Mouse (Mus musculus) spleen, adult 2 months (tissue): ENCODE results near the gene Gatd1. TPM values are rescaled to one million over a fixed set of nuclear protein-coding genes. Genes with fewer than 3 reads are reported as not detected.
A peak's percentile ranks its signal among the peaks of the same experiment; 100 is the strongest.

ENCODE experiments used
- DNase-seq, 2 experiments: peaks; one replicate each; pipeline versions ENCODE4 v3.0.0 to v3.0.0-alpha.2; 2012 to 2021; ENCODE audit warnings: low spot score in 2 of 2, low read depth in 1 of 2
- H3K27ac ChIP-seq: fragments of 200-500 bp; 2 replicates; pipeline ENCODE4 v1.5.1; 2012; ENCODE audit warnings: low read length, inconsistent platforms; ENCODE audit not compliant: insufficient read depth
- H3K27me3 ChIP-seq: fragments of 200-500 bp; 2 replicates; pipeline ENCODE4 v1.6.1; 2012; ENCODE audit warnings: mild to moderate bottlenecking, moderate library complexity, low read length, inconsistent platforms; ENCODE audit not compliant: control insufficient read depth, insufficient read depth
- H3K36me3 ChIP-seq: fragments of 200-500 bp; 2 replicates; pipeline ENCODE4 v1.6.1; 2012; ENCODE audit warnings: mild to moderate bottlenecking, low read length, inconsistent platforms; ENCODE audit not compliant: control insufficient read depth, insufficient read depth
- H3K4me1 ChIP-seq: fragments of 200-500 bp; 2 replicates; pipeline ENCODE4 v1.6.1; 2011; ENCODE audit warnings: inconsistent platforms; ENCODE audit not compliant: control insufficient read depth, insufficient read depth, insufficient read length
- H3K4me3 ChIP-seq: fragments of 200-500 bp; 2 replicates; pipeline ENCODE4 v1.5.1; 2011; ENCODE audit warnings: mild to moderate bottlenecking, inconsistent platforms; ENCODE audit not compliant: insufficient read depth, insufficient read length; ENCODE audit errors: extremely low read depth
- CTCF ChIP-seq: fragments of 200-500 bp; IDR thresholded peaks from 2 replicates; pipeline ENCODE4 v1.5.1; 2011; ENCODE audit warnings: mild to moderate bottlenecking, inconsistent platforms; ENCODE audit not compliant: insufficient read depth, insufficient read length, insufficient replicate concordance; ENCODE audit errors: extremely low read depth
- POLR2A ChIP-seq: fragments of 200-500 bp; IDR thresholded peaks from 2 replicates; pipeline ENCODE4 v1.6.1; 2011; ENCODE audit warnings: low read depth, low read length, inconsistent platforms
- whole genome bisulfite sequencing: fragments of 180-500 bp; shearing (Covaris S2); methylation state at CpG from one replicate; pipeline ENCODE4 v1.1.7; 2018; 5-methylcytosine and 5-hydroxymethylcytosine counted together
- polyA plus RNA-seq: library from polyadenylated mRNA; depleted of rRNA; stranded (reverse); fragments of >200 nt; gene quantifications from 2 replicates; pipeline ENCODE4 v1.2.3, GENCODE M21; 2012

Gene Gatd1
- polyA plus RNA-seq, 1 experiment = 56.7 TPM

DNA sequence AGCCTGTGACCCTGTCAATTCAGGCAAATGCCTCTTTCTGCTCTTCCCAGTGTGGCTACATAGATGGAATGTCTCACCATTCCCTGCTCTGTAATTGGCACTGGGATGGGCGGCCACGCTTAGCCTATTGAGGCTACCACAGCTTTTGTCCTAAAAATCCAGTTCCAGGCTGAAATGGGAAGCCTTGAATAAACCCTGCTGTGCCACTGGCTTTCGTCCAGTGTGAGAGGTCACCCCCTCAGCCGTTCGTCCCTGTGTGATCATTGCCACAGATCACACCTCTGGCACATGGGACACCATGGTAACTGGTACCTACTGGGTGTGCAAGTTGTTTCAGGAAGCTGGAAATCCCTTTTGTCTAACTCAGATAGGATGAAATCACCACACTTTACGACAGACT is 40.3 kb downstream of the Gatd1 start:
- WGBS = 88% methylated on average over 6 of the region's 6 CpGs
- no peak for DNase-seq
- H3K27ac ChIP-seq = no peak overlapping the region
- no peaks in the 10 kb centered on the region for H3K36me3 ChIP-seq
- TF ChIP-seq POLR2A (no peak), CTCF (no peak)
- H3K4me1 ChIP-seq = peaks cover 10% of the 10 kb centered on the region
- no peaks in the 10 kb centered on the region for H3K27me3 ChIP-seq
- H3K4me3 ChIP-seq = no peak overlapping the region

DNA sequence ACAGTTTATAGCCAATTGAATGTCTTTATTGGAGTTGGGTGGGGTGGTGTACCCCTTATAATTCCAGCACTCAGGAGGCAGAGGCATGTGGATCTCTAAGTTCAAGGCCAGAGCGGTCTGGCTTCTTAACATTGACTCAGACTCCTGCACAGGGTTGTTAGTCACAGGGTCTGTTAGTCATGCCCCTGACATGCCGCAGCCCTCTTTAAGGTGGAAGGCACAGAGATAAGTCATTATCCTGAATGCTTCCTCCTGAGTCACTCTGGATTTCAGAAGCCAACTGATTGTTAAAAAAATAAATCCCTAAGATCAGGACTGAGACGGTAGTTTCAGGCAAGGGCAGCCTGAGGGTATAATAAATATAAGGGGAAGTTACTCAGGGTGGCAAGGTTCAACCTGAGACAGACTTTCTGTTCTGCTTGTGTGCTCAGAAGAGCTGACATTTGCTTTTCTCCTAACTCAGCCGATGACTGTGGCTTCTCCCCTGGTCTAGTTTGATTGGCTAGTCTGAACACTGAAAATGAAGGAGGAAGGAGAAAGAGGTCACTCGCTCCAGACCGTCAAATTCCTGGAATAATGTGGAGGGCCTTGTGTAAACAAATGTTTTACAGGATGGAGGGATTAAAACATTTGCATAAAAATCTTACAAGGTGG is 41.9 kb downstream of the Gatd1 start:
- 40% methylated on average over 6 of the region's 6 CpGs for WGBS
- Histone ChIP-seq H3K4me1 (peaks cover 10% of the 10 kb centered on the region), H3K27ac (peak overlapping the region; percentile 9; the same call in 1 of the 2 replicates), H3K4me3 (no peak overlapping the region), H3K36me3 (no peaks in the 10 kb centered on the region), H3K27me3 (no peaks in the 10 kb centered on the region)
- no peak for DNase-seq
- TF ChIP-seq CTCF (no peak), POLR2A (no peak)

DNA sequence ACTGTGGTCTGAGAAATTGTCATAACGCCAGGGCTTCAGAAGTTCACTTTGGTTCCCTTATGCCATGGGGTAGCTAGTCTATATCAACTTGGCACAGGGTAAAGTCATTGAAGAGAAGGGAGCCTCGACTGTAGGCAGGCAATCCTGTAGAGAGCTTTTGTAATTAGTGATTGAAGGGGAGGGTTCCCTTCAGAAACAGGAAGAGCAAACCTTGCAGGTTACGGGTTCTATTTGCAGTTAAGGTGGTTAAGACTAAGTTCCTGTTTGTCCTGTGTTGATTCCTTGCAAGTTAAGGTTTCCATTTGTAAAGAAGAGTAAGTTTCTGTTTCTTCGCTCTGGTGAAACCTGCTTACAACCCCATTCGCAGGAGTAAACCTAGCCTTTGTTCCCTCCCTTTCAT is 44.0 kb downstream of the Gatd1 start:
- Histone ChIP-seq H3K27ac (peak overlapping the region; percentile 43), H3K27me3 (no peaks in the 10 kb centered on the region), H3K4me3 (no peak overlapping the region), H3K36me3 (no peaks in the 10 kb centered on the region), H3K4me1 (peaks cover 10% of the 10 kb centered on the region)
- 28% methylated on average over 5 of the region's 5 CpGs for WGBS
- no peak for DNase-seq
- TF ChIP-seq CTCF (no peak), POLR2A (no peak)

DNA sequence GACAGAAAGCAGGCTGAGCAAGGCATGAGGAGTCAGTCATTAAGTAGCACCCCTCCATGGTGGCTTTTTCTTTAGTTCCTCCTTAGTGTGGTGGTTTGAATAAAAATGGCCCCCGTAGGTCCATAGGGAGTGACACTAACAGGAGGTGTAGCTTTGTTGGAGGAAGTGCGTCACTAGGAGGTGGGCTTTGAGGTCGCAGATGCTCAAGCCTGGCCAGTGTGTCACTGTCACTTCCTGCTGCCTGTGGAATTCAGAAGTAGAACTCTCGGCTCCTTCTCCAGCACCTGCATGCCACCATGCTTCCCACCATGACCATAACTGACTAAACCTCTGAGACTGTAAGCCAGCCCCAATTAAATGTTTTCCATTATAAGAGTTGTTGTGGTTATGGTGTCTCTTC is 46.6 kb downstream of the Gatd1 start:
- 72% methylated on average over 4 of the region's 4 CpGs for WGBS
- Histone ChIP-seq H3K4me3 (no peak overlapping the region), H3K36me3 (no peaks in the 10 kb centered on the region), H3K27ac (no peak overlapping the region), H3K27me3 (no peaks in the 10 kb centered on the region), H3K4me1 (peaks cover 10% of the 10 kb centered on the region)
- no peak for TF ChIP-seq POLR2A
- no peak for TF ChIP-seq CTCF
- DNase-seq = no peak

DNA sequence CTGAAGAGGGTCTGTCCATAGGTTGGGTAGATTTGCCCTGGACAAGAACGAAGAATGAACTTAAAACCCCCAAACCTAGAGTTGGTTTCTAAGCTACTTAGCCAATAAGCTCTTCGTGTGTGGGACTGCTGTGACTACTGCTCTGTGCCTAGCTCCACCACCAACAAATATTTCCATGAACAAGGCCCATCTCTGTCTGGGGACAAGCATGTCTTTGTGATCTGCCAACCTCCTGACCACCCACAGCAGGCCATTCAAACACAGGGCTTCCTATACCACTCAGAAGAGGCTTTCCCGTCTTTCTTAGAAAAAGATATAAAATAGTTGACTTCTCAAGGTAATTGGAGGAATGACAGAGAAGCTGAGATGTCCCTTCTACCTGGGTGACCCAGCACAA is 48.9 kb downstream of the Gatd1 start:
- H3K36me3 ChIP-seq = no peaks in the 10 kb centered on the region
- 81% methylated on average over 3 of the region's 3 CpGs for WGBS
- TF ChIP-seq CTCF = no peak
- H3K4me1 ChIP-seq = peaks cover 5% of the 10 kb centered on the region
- H3K27ac ChIP-seq = no peak overlapping the region
- no peaks in the 10 kb centered on the region for H3K27me3 ChIP-seq
- DNase-seq = no peak
- H3K4me3 ChIP-seq = no peak overlapping the region

DNA sequence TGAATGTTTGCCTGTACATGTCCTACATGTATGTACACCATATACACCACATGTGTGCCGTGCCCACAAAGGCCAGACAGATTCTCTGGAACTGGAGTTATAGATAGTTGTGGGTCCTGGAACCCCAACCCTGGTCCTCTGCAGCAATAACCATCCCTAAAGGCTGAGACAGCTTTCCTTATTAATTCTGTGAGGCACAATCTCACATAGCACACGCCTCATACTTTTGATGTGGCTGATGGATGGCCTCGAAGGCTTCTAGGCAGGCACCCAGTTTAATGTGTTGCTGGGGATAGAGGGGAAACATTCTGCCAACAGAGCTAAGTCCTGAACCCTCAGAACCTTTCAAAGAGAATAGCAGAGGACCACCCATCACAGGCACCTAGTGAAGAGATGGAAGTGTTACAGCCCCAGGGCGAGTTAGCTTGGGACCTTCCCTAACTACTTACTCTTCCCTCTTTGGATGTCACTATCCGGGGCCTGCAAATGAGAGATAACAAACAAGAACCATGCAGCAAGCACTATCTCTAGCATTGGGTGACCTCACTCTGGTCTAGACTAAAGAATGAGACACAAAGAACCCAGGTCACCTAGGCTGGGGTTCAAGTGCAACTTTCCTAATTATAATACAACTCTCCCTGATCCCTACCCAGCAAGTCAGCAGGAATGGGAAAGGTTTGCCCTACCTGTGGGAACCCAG is 49.4 kb downstream of the Gatd1 start:
- H3K4me1 ChIP-seq = peaks cover 2% of the 10 kb centered on the region
- H3K27ac ChIP-seq = no peak overlapping the region
- H3K36me3 ChIP-seq = no peaks in the 10 kb centered on the region
- DNase-seq = no peak
- 75% methylated on average over 5 of the region's 5 CpGs for WGBS
- no peaks in the 10 kb centered on the region for H3K27me3 ChIP-seq
- no peak overlapping the region for H3K4me3 ChIP-seq
- no peak for TF ChIP-seq POLR2A
- TF ChIP-seq CTCF = no peak

DNA sequence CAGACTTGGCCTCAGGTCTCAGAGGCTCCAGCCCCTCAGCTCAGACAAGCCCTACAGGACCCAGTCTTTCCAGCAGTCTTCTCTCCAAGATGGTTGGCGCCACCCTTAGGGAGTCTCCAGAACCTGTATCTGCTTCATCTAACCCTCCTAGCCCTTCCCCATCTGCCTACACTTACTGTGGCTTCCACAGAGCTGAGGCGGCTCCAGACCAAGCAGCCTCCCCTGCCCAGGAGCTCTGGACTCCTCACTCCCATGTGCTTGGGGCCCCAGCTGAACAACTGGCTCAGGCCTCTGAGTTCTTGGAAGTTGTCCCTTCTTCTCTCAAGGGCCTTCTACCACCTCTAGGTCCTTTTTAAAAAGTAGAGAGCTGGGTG is 50.2 kb downstream of the Gatd1 start:
- no peaks in the 10 kb centered on the region for H3K36me3 ChIP-seq
- DNase-seq = no peak
- no peak for TF ChIP-seq CTCF
- TF ChIP-seq POLR2A = no peak
- no peaks in the 10 kb centered on the region for H3K27me3 ChIP-seq
- no peak overlapping the region for H3K27ac ChIP-seq
- 69% methylated on average over 2 of the region's 2 CpGs for WGBS
- no peak overlapping the region for H3K4me3 ChIP-seq
- H3K4me1 ChIP-seq = no peaks in the 10 kb centered on the region; the same call in 1 of the 2 replicates
